Mouse (Mus musculus) liver, embryonic 14.5 days (tissue): Measurements from ENCODE around the gene Galnt17. TPM values are rescaled to one million over a fixed set of nuclear protein-coding genes. Genes with fewer than 3 reads are reported as not detected.

Experiments
- ATAC-seq: fragments of 200-750 bp; cut with Nextera tagmentation; 2 replicates; pipeline ENCODE4 v1.8.0; 2017; ENCODE audit warnings: moderate number of reproducible peaks, mild to moderate bottlenecking, moderate library complexity; ENCODE audit not compliant: insufficient read depth
- DNase-seq, 3 experiments: peaks; one replicate each; pipeline ENCODE4 v3.0.0-alpha.2; 2012 to 2013; ENCODE audit warnings: low read depth in 3 of 3, low spot score in 3 of 3
- H3K27ac ChIP-seq: fragments of 300-500 bp; sonication (generic); 2 replicates; pipeline ENCODE4 v1.5.1; 2014; ENCODE audit warnings: moderate library complexity, mild to moderate bottlenecking, control low read depth, inconsistent platforms
- H3K27me3 ChIP-seq: fragments of 300-500 bp; sonication (generic); 2 replicates; pipeline ENCODE4 v1.6.1; 2014; ENCODE audit warnings: mild to moderate bottlenecking, low read length, moderate library complexity; ENCODE audit not compliant: control insufficient read depth, insufficient read depth
- H3K36me3 ChIP-seq: fragments of 300-500 bp; sonication (generic); replicated peaks from 2 replicates; pipeline ENCODE4 v1.6.1; 2014; ENCODE audit warnings: low read depth; ENCODE audit not compliant: control insufficient read depth, insufficient read depth
- H3K4me1 ChIP-seq, 2 experiments: fragments of 200-500 bp in 1 of 2; fragments of 300-500 bp in 1 of 2; sonication (generic) in 1 of 2; replicated peaks; 2 replicates each; pipeline ENCODE4 v1.6.1; 2012 to 2014; ENCODE audit warnings: antibody characterized with exemption in 1 of 2, inconsistent platforms in 1 of 2, low read length in 1 of 2; ENCODE audit not compliant: control insufficient read depth in 2 of 2, insufficient read depth in 2 of 2
- H3K4me2 ChIP-seq: fragments of 300-500 bp; sonication (generic); 2 replicates; pipeline ENCODE4 v1.6.1; 2014; ENCODE audit warnings: low read depth, mild to moderate bottlenecking, control low read depth, moderate library complexity
- H3K4me3 ChIP-seq, 2 experiments: fragments of 200-500 bp in 1 of 2; fragments of 300-500 bp in 1 of 2; sonication (generic) in 1 of 2; 2 replicates each; pipeline ENCODE4 v1.5.1; 2012 to 2014; ENCODE audit warnings: low read depth in 2 of 2, low read length in 2 of 2, mild to moderate bottlenecking in 2 of 2, control low read depth in 1 of 2, inconsistent platforms in 1 of 2, moderate library complexity in 1 of 2; ENCODE audit not compliant: insufficient read depth in 1 of 2
- H3K9ac ChIP-seq: fragments of 300-500 bp; sonication (generic); replicated peaks from 2 replicates; pipeline ENCODE4 v1.6.1; 2014; ENCODE audit warnings: mild to moderate bottlenecking, control low read depth, moderate library complexity
- H3K9me3 ChIP-seq: fragments of 300-500 bp; sonication (generic); 2 replicates; pipeline ENCODE4 v1.6.1; 2016; ENCODE audit warnings: low read length, mixed read lengths; ENCODE audit not compliant: control insufficient read depth
- CTCF ChIP-seq: IDR thresholded peaks from 2 replicates; pipeline ENCODE4 v1.5.1; 2016; ENCODE audit warnings: antibody characterized with exemption, low read depth, control low read depth
- EP300 ChIP-seq: IDR thresholded peaks from 2 replicates; pipeline ENCODE4 v1.6.1; 2016; ENCODE audit warnings: antibody characterized with exemption, low read depth
- WGBS: fragments of 180-500 bp; shearing (Covaris S2); extraction: QIAGEN DNeasy Blood & Tissue Kit; methylation state at CpG from one replicate; pipeline ENCODE4 v1.1.7; 2014; ENCODE audit not compliant: insufficient replicate concordance; 5-methylcytosine and 5-hydroxymethylcytosine counted together
- polyA plus RNA-seq, 2 experiments: library from polyadenylated mRNA; depleted of rRNA in 1 of 2; stranded (reverse) in 1 of 2; unstranded in 1 of 2; fragments of >200 nt; fragmentation: Nextera tagmentation in 1 of 2; extraction: Ambion mirVana in 1 of 2; gene quantifications; 2 replicates each; pipeline versions ENCODE4 v1.2.1 to v1.2.3; 2012 to 2014

The Galnt17 gene
- polyA plus RNA-seq, 2 experiments, result 0.02 TPM; not detected in 1

DNA sequence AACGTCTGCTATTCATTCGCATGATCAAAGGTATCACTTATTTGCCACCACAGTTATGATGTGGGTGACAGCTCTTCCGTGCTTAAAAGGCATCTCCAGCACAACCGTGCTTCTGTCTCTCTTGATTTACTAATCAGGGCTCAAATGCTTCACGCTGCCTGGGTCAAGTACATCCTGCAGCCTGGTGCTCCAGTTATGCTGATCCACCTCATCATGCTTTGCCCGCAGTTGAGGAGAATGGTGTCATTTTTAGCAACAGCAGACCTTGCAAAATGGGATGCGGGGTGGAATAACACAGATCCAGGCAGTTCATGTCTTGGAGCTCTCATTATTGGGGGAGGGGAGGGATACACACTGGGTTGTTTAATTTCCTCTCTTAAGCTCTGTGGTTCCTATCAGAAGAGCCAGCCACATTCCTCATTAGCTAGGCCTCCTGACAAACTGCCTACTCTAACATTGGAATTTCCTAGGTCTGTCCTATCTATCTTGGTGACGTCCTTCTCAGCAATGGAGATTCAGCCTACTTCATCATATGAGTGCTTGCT, 187.9 kb downstream of the Galnt17 start:
- no peaks in the 10 kb centered on the region for H3K36me3 ChIP-seq
- H3K4me2 ChIP-seq, result no peak overlapping the region
- no peak for ATAC-seq
- DNase-seq, result no peak
- no peak for TF ChIP-seq EP300
- TF ChIP-seq CTCF, result no peak
- H3K27me3 ChIP-seq, result no peaks in the 10 kb centered on the region
- WGBS, result 57% methylated on average over 8 of the region's 8 CpGs
- no peaks in the 10 kb centered on the region; the same call in 1 of the 2 replicates for H3K9me3 ChIP-seq
- H3K4me1 ChIP-seq, result no peaks in the 10 kb centered on the region
- H3K4me3 ChIP-seq, result no peak overlapping the region
- H3K9ac ChIP-seq, result no peak overlapping the region
- H3K27ac ChIP-seq, result no peak overlapping the region

GRCm38 (mm10) chr5:131119896-131120295, 188.4 kb downstream of the Galnt17 start:
- no peak for TF ChIP-seq EP300
- TF ChIP-seq CTCF, result no peak
- ATAC-seq (no peak), DNase-seq (no peak)
- 35% methylated on average over 4 of the region's 4 CpGs for WGBS
- Histone ChIP-seq H3K9me3 (no peaks in the 10 kb centered on the region; the same call in 1 of the 2 replicates), H3K4me1 (no peaks in the 10 kb centered on the region), H3K4me2 (no peak overlapping the region), H3K27ac (no peak overlapping the region), H3K4me3 (no peak overlapping the region), H3K36me3 (no peaks in the 10 kb centered on the region), H3K9ac (no peak overlapping the region), H3K27me3 (no peaks in the 10 kb centered on the region)

DNA sequence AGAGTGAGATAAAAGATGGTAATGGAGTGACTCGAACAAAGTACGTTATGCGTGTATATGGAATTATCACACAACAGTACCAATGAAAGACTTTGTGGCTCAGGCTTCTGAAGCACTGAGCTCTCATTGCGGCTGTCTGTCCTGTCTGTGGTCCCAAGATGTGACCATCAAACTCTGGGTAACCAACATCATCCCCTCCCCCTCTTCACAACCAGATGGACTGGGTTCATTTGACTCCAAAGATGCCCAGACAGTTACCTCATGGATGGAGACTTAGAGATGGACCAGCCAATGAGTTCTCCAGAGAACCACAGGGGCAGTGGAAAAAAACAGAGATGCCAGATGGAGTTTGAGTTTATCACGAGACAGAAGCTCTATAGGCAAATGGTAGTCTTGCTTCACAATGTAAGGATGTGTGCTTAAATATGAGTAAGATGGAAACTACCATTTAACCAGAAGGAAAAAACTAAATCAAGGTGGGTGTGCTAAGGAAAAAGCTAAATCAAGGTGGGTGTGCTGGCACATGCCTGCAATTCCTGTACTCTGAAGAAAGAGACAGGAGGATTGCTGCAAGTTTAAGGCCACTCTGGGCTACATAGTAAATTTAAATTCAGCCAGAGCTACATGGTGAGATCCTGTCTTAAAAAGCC, 190.8 kb downstream of the Galnt17 start:
- Histone ChIP-seq H3K9me3 (no peaks in the 10 kb centered on the region; the same call in 1 of the 2 replicates), H3K4me3 (no peak overlapping the region), H3K36me3 (no peaks in the 10 kb centered on the region), H3K4me2 (no peak overlapping the region), H3K27me3 (no peaks in the 10 kb centered on the region), H3K4me1 (no peaks in the 10 kb centered on the region), H3K27ac (no peak overlapping the region), H3K9ac (no peak overlapping the region)
- no peak for TF ChIP-seq EP300
- no peak for TF ChIP-seq CTCF
- WGBS, result 72% methylated on average over 5 of the region's 5 CpGs
- ATAC-seq (no peak), DNase-seq (no peak)

DNA sequence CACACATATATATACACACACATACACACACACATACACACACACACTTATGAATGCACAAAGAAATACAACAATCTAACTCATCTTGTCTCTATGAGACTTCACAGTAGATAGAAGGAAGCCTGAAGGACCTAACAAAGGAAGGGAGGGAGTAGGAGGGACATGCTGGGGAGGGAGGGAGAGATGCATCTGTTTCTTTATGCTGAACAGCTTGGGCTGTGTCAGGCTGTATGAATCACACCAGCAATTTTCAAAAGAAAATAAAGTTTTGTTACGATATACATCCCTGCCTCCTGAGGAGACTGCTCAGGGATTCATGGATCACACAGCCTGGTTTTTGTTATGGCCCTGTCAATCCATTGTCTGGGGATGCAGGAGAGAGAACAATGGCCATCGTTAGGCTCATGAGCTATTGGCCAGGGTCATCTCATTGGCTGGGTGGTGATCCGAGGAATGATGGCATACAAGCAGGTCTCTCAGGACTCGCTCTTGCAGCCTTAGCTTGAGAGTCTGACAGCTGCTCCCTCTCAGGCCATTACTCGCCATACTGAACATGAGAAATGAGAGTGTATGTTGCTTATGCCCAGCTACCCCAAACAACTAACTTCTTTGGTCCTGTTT, 194.3 kb downstream of the Galnt17 start:
- H3K27ac ChIP-seq, result no peak overlapping the region
- no peaks in the 10 kb centered on the region for H3K36me3 ChIP-seq
- H3K4me1 ChIP-seq, result no peaks in the 10 kb centered on the region
- no peak overlapping the region for H3K4me3 ChIP-seq
- no peak for ATAC-seq
- DNase-seq, result no peak
- TF ChIP-seq EP300 (no peak), CTCF (no peak)
- WGBS, result 47% methylated on average over 5 of the region's 5 CpGs
- no peak overlapping the region for H3K4me2 ChIP-seq
- no peak overlapping the region for H3K9ac ChIP-seq
- H3K27me3 ChIP-seq, result no peaks in the 10 kb centered on the region
- no peaks in the 10 kb centered on the region for H3K9me3 ChIP-seq

DNA sequence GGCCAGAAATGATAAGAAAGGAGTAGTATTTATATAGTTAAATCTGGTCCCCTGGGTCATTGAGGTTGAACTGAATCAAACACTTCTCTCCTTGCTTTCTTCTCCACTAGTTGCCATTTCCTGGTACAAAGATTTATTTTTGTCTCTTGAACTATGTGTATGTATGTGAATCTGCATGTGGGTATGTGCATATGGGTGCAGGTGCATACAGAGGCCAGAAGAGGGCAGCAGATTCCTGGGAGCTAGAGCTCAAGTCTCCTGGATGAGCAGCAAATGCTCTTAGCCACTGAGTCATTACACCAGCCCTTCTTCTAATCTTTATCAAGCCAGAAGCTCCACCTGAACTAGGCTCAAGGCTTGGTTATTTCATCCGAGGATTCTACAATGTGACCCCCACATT, 201.1 kb downstream of the Galnt17 start:
- no peak for DNase-seq
- ATAC-seq, result no peak
- Histone ChIP-seq H3K36me3 (no peaks in the 10 kb centered on the region), H3K4me1 (no peaks in the 10 kb centered on the region), H3K27ac (no peak overlapping the region), H3K27me3 (no peaks in the 10 kb centered on the region), H3K4me2 (no peak overlapping the region), H3K4me3 (no peak overlapping the region), H3K9ac (no peak overlapping the region), H3K9me3 (no peaks in the 10 kb centered on the region; the same call in 1 of the 2 replicates)
- 48% methylated on average over 1 of the region's 1 CpGs for WGBS
- no peak for TF ChIP-seq EP300
- peak; percentile 24; the same call in 1 of the 2 replicates for TF ChIP-seq CTCF
